9 mouse cellular contexts compared by ENCODE assay signal in genomic region chr3:102023337-102023736, GRCm38 (mm10). TPM values are rescaled to one million over a fixed set of nuclear protein-coding genes. Genes with fewer than 3 reads are reported as not detected.
DNase-seq lines count a peak whose midpoint lies in the region; ATAC-seq and TF ChIP-seq lines count a peak whose summit lies in the region.
"Had no signal": no experiment of that assay in that cellular context is flagged by ENCODE, and none has a peak within 500 bp of the region (broad histone marks: within the 10 kb centered on the region; RNA-seq: fewer than 3 reads in every experiment).

No protein-coding gene starts in this region.

- 1% methylated on average over 30 of the region's 31 CpGs for WGBS in limb, embryonic 14.5 days
- WGBS in stomach, embryonic 15.5 days = under 1% methylated on average over 31 of the region's 31 CpGs

- H3K9me3 ChIP-seq in megakaryocyte, embryonic 14.5 days = no peaks in the 10 kb centered on the region; the same call in 1 of the 2 replicates
- no peaks in the 10 kb centered on the region for H3K9me3 ChIP-seq in limb, embryonic 14.5 days (ENCODE audit: control insufficient read depth, low read length)
- no peaks in the 10 kb centered on the region for H3K9me3 ChIP-seq in stomach, embryonic 15.5 days

- no peak for TF ChIP-seq POLR2A in limb, embryonic 14.5 days (IDR thresholded peaks at IDR 0.05; ENCODE audit: borderline replicate concordance, extremely low read depth, insufficient read depth, insufficient read length)

- H3K27ac ChIP-seq in limb, embryonic 14.5 days (replicated peaks; ENCODE audit: low read depth, low read length) = no peak overlapping the region
- no peak overlapping the region for H3K27ac ChIP-seq in stomach, embryonic 15.5 days
- H3K27ac ChIP-seq: macrophage had no signal

- peak; percentile 42 for DNase-seq in adrenal gland, postnatal 14 days
- no peak for DNase-seq in adrenal gland, adult 8-10 months
- no peak for DNase-seq in limb, embryonic 14.5 days (ENCODE audit: low spot score)
- DNase-seq in urinary bladder, postnatal 10 days (ENCODE audit: low spot score) = no peak
- DNase-seq in ovary, postnatal 10 days (ENCODE audit: low spot score) = no peak

- H3K4me3 ChIP-seq in megakaryocyte, embryonic 14.5 days (replicated peaks) = peak overlapping the region; percentile 56
- H3K4me3 ChIP-seq in limb, embryonic 14.5 days (replicated peaks; ENCODE audit: low read length) = peak overlapping the region; percentile 28
- H3K4me3 ChIP-seq in stomach, embryonic 15.5 days (replicated peaks) = peak overlapping the region; percentile 27

- peak overlapping the region; percentile 55 for H3K4me2 ChIP-seq in limb, embryonic 14.5 days (replicated peaks; ENCODE audit: low read depth, low read length, severe bottlenecking)
- peak overlapping the region; percentile 58 for H3K4me2 ChIP-seq in stomach, embryonic 15.5 days

- peak overlapping the region; percentile 44 for H3K9ac ChIP-seq in limb, embryonic 14.5 days (ENCODE audit: low read depth, low read length, severe bottlenecking)
- H3K9ac ChIP-seq in stomach, embryonic 15.5 days = no peak overlapping the region

- H3K36me3 ChIP-seq in megakaryocyte, embryonic 14.5 days (replicated peaks; ENCODE audit: low read length) = no peaks in the 10 kb centered on the region
- H3K36me3 ChIP-seq in limb, embryonic 14.5 days (ENCODE audit: control insufficient read depth, insufficient read depth, low read length) = no peaks in the 10 kb centered on the region
- H3K36me3 ChIP-seq in stomach, embryonic 15.5 days = no peaks in the 10 kb centered on the region

- peaks cover 53% of the 10 kb centered on the region for H3K27me3 ChIP-seq in megakaryocyte, embryonic 14.5 days (replicated peaks)
- H3K27me3 ChIP-seq in limb, embryonic 14.5 days (ENCODE audit: control insufficient read depth, insufficient read depth, low read length) = peaks cover 29% of the 10 kb centered on the region; the same call in 1 of the 2 replicates
- H3K27me3 ChIP-seq in stomach, embryonic 15.5 days (replicated peaks) = peaks cover 4% of the 10 kb centered on the region; the same call in 1 of the 2 replicates

- H3K4me1 ChIP-seq in megakaryocyte, embryonic 14.5 days = peaks cover 5% of the 10 kb centered on the region; the same call in 1 of the 2 replicates
- no peaks in the 10 kb centered on the region for H3K4me1 ChIP-seq in limb, embryonic 14.5 days (ENCODE audit: control insufficient read depth, insufficient read depth, low read length)
- H3K4me1 ChIP-seq in stomach, embryonic 15.5 days = peaks cover 8% of the 10 kb centered on the region

- ATAC-seq in megakaryocyte, adult 5-6 weeks (ENCODE audit: poor library complexity, severe bottlenecking) = no peak
- ATAC-seq in limb, embryonic 14.5 days (ENCODE audit: low FRiP score, low read depth) = no peak
- ATAC-seq in stomach, embryonic 15.5 days (ENCODE audit: insufficient read depth, low FRiP score, low read depth) = no peak

RNA-seq across cellular contexts. Expression of gene Nhlh2, which starts 13.5 kb away (rescaled TPM):
- total RNA-seq in adrenal gland, postnatal 14 days (2021) = not detected in 2 replicates
- not detected for total RNA-seq in adrenal gland, adult 8-10 months (2022)
- not detected in 2 replicates for polyA plus RNA-seq in megakaryocyte, embryonic 14.5 days (2012; ENCODE audit: insufficient read depth, low replicate concordance)
- not detected in 2 replicates for total RNA-seq in megakaryocyte, adult 5-6 weeks (2015)
- total RNA-seq in megakaryocyte, adult 5-6 weeks (2017) = not detected in 2 replicates
- polyA plus RNA-seq in limb, embryonic 14.5 days (2012; rRNA removed) = 0.03 and 0.08 TPM in 2 replicates
- not detected in 2 replicates for polyA plus RNA-seq in limb, embryonic 14.5 days (2014; fragmentation: Nextera tagmentation; extraction: Ambion mirVana)
- polyA plus RNA-seq in stomach, embryonic 15.5 days (2015; fragmentation: Nextera tagmentation; extraction: Ambion mirVana) = 0.05 and 0.10 TPM in 2 replicates
- polyA plus RNA-seq: macrophage had no signal
